Mouse (Mus musculus) liver, adult (tissue): ENCODE results near the gene Tet2.

Experiments used
- GATA4 ChIP-seq: IDR thresholded peaks from 2 replicates; pipeline ENCODE4 v1.6.1; 2014; ENCODE audit warnings: mild to moderate bottlenecking, low read length; ENCODE audit not compliant: insufficient replicate concordance

Gene Tet2

DNA sequence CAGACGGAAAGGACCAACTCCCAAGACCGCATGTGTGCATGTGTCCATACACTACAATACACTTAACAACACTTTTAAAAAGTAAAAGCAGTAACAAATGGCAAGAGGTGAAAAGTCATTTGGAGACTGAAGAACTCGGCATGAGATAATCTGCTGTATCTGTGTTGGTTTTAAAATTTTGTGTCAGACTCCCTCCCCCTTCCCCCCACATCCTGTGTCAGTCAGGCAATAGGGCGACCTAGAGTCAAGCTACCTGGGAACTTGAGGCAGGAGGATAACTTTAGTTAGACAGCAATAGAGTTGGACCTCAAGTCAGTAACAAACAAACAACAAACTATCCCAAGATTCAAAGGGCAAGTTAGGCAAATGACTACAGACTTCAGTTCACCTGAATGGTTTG lies 34.6 kb downstream of the Tet2 start:
- no peak for TF ChIP-seq GATA4

DNA sequence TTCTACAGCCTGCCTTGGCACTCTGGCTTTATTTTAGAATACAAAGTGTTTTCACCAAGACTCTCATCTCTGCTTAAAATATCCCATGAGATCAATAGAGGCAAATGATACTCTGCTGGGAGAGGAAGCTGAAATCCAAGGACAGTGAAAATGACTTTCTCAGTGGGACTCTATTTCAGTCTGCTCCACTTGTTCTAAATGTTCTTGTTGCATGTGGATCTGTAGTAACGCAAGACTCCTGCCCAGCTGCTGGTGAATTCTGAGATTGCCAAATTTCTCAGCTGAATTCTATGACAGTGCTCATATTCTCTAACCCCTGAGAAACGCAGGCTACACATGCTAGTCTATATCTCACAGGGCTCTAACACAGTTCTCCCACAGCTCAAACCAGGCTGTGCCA lies 35.1 kb downstream of the Tet2 start:
- TF ChIP-seq GATA4 = no peak

DNA sequence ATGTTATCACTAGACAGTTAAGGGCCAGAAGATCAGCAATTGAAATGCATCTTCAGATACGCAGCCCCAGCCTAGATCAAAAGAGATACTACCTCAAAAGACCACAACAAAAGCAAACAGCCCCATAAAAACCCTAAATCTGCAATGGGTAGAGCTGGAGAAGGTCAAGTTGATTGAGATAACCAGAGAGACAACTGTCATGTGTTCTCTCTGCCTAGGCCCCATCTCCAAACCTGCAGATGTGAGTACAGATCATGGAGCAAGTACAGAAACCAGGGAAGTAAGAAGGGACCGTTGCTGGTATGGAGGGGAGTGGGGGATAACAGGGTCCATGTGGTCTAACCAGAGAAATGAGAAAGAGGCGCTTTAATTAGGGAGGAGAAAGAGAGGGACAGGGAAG lies 36.1 kb downstream of the Tet2 start:
- no peak for TF ChIP-seq GATA4

DNA sequence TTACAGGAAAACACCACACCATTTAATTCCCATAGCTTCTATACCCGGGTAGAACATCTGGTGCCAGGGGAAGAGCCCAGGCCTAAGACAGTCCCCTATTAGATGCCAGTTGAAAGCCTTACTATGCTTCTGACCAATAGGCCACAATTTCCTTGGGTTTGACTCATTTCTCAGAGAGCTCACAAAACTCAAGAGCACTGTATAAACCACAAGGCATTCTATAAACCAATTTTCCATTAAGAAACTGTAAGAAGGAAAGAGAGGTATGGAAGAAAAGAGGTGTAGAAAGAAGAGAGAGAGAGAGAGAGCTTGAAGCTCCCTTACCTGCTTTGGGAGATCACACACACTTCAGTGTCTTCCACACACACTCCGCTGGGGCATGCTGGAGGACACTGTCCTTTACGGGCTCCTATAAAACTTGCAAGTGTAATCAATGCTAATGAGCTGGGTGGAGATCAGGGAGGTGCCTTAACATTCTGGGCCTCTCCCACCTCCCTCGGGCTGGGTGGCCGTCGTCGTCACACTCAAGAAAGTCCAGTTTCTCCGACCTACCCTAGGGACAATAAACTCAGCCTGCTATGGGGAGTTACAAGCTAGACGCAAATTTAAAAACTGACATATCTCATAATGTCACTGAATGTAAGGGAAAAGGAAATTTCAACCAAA lies 38.5 kb downstream of the Tet2 start:
- TF ChIP-seq GATA4 = no peak

DNA sequence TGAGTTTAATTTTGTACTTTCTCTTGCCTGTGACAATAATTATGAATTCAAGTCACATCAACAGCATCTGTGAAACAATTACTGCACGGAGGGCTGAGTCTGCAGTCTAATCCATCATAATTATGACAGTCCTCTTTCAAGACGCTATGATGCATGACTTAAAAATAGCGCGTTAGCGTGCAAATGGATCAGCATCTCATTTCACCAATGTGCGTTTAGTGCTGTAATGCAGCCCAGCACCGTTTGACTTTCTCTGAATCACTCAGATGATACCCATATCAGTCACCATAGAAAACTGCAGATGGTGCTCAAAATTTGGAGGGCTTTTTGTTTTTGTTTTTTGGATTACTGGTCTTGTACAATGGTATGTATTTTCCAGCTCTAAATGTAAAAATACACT lies 48.0 kb downstream of the Tet2 start:
- no peak for TF ChIP-seq GATA4

DNA sequence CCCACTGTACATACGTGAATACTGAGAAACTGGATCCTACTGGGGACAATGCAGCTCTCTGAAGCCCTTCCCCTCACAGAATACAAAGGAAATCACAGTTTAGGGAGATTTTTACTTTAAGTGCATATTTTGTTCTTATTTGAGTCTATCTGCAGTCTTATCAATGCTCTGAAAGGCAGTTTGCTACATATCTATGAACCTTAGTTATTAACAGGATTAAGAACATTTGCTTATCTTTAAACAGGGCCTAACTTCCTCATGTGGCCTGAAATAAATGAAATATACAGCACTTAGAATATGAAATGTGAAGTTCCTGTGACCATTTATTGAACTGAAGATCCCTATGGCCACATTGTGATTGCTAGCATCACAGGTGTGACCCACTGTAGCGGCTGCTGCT lies 53.6 kb downstream of the Tet2 start:
- no peak for TF ChIP-seq GATA4

DNA sequence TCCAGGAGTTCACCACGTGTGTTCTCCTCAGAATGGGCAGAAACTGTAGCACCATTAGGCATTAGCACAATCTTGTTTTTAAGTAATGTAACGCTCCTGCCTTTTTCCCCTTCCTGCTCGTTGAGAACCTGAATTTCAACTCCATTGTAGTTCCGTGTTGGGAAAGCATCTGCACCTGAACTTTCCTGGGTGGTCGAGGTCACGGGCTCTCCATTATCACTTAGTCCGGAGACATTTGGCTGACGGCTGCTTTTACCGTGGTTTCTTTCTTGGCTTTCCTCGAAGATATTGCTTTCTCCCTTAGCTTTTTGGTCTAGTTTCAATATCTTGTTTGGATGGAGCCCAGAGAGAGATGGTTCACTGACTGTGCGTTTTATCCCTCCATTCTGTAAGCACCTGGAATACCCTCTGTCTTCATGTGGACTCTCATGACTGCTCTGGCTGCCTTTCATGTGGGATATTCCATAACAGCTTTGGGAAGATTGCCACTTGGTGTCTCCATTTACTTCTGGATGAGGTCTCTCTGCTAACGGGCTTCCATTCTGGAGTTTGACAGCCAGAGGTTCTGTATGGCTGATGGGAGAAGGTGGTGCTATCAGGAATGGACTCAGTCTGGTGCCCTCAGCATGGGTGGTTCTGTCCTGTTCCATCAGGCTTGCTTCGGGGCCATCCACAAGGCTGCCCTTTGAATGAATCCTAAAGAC lies 56.8 kb downstream of the Tet2 start:
- no peak for TF ChIP-seq GATA4

DNA sequence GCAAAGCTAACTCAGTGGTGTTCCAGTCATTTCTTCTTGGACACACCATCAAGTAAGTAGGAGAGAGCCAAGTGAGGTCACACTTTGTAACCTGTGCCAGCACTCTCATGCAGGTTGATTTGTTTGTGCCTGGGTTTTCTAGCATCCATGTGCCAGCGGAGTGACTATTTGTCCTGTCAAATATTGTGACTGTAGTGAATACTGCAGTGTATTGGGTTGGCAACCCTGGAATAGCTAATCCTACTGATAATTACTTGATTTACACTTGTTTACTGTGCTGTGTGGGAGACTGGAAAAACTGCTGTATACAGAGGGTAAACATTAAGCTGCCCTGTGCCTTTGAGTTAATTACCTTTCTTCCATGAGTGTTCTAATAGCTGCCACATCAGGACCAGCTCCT lies 62.1 kb downstream of the Tet2 start:
- TF ChIP-seq GATA4 = no peak

DNA sequence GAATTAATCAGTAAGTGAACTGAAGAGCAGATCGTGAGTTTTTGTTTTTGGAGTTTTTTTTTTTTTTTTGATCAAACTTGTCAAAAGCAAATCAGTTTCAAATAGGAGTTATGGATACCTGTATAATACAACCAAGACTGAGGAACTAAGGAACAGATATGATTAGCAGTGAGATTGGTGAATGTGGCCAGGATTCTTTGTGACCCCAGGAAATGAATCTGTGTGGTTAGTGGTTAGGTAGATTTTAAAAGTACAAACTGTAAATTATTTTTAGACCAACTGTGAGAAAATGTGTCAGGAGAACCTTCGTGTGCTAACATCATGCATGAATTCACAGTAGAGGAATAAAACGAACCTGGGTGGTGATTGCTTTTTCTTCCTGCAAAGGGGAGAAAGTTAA lies 66.0 kb downstream of the Tet2 start:
- no peak for TF ChIP-seq GATA4

DNA sequence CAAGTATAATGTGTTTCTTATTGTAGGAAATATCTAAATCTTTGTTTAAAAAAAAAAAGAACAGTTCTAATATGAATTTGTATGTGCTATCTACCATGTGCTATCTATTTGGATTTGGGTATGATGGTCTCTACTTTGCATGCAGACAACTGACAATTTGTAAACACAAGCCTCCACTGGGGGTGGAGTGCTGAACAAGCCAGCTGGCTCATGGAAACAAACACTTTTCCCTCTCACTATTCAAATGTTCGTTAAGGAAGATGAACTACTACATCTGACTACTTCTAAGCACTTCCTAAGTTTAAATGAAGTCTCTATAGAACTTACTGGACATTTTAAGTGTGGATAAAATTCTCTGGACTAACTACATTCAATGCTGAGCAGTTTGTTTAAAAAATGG lies 71.2 kb downstream of the Tet2 start:
- TF ChIP-seq GATA4 = no peak

DNA sequence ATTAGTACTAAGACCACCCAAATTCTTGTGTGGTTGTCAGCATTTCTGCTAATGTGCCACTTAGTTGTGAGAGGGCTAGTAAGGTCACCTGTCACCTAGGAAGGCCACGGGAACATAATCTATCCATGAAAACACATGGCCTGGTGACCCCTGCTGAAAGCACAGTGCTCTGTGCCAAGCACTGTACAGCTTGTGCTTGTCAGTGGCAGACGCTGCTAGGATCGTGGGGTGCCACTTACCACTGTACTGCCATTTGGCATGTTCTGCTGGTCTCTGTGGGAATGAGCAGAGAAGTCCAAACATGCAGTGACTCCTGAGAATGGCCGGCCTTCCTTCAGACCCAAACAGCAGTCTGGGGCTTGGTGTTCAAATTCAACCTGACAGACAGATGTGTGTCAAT lies 73.8 kb downstream of the Tet2 start:
- no peak for TF ChIP-seq GATA4

DNA sequence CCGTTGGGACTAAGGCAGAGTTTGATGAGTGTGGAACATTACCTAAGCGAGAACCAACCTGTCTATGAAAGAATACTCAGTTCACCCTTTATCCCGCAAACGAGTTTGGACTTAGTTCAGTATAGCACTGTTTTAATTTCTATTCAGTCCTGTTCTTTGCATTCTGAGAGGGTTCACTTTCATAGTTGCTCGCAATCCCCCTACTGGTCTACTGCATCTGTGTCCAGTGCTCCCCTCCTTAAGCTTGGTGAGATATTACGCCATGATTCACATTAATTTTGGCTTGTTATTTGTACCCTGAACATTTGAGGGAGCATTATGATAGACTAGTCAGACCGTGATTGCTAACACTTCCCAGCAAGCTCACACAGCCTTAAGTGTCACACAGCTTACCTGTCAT lies 76.1 kb downstream of the Tet2 start:
- no peak for TF ChIP-seq GATA4

DNA sequence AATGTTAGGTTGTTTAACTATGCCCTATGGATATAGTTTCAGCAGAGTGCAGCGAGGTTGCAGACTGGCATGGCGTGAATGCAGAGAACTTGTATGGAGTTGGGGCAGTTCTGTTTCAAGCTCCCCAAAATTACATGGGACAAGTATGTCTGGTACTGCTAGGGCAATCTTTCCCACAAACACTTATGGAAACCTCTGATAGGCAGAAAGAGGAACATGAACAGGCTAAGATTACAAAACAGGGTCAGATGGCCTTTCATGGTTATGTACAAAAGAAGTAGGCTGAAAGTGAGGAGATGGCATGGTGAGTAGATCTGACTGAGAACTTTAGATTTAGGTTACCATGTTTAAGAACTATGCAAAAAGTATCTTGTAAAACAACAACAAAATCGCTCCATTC lies 81.7 kb downstream of the Tet2 start:
- no peak for TF ChIP-seq GATA4

DNA sequence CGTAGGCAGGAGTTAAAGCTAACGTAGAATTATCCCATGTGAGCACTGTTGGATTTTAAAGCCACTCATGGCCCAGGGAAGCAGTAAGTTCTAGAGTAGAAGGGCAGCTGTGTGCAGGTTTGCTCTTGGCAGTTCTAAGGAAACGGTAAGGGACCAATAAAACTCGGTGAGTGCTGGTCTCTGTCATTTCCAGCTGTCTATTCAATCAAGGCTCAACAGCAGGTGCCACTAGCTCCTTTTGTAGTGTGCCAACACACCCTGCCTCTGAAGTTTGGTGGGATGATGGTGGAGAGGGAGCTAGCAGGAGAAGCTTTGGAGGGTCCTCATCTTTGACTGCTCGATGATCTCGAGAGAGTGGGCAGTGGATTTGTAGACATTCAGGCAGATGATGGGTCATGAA lies 82.5 kb downstream of the Tet2 start:
- no peak for TF ChIP-seq GATA4

DNA sequence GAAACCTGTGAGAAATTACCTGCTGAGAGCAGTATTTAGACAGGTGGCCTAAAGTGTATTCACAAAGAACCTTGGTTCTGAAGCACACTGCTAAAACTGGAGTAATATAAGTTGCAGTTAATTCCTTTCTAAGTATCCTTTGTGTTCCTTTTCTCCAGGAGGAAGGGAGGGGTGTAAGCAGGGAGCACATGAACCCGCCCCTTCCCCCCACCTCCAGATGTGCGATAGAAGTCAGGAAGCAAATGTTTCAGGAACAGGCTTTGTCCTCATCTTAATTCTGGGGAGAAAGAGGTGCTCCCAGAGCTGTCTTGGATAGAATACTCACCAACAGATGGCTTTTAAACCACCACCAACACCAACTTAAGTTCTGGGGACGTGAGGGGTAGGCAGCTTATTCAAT lies 82.9 kb downstream of the Tet2 start:
- no peak for TF ChIP-seq GATA4

DNA sequence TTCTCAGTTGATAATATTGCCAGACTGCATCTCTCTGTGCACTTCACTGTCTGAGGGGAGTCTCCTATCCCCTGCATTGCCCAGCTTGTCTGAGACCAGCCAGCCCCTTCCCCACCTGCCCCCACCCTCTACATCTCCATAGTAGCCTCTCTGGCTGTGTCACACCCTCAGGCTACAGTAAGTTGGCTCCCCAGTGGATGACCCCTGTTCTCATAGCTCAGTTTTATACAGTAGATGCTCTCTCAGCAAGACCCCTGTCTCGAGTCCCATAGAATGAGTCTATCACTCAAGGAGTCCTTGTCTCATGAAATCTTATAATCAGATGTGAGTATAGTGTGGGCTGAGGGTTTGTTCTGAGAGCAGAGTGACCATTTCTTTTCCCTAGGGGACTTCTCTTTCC lies 85.8 kb downstream of the Tet2 start:
- no peak for TF ChIP-seq GATA4

DNA sequence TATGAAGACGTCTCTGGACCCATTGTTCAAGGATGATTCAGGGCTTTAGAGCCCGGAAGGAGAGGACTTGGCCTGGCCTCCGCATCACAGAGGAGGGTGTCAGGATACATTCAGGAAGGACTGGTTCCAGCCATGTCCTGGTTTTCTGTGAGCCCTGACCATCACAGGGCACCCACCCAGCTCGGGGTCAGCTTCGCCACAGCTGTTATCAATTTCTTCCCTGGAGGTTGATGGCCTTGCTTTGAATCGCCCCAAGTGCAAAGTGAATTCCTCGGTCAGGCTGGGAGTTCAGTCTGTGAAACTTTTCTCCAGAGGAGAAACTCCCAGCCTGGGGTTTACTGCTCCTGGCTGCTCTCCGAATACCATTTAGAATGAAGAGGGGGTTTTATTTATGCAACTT lies 91.0 kb downstream of the Tet2 start:
- no peak for TF ChIP-seq GATA4
